Mouse (Mus musculus) megakaryocyte, embryonic 14.5 days (primary cell): ENCODE results near the gene Hcar2.

Source experiments
- FLI1 ChIP-seq: IDR thresholded peaks from 2 replicates; pipeline ENCODE4 v1.6.1; 2012; ENCODE audit warnings: low read length, inconsistent platforms, mixed read lengths
- GATA1 ChIP-seq: IDR thresholded peaks from 3 replicates; pipeline ENCODE4 v1.6.1; 2012; ENCODE audit warnings: mixed read lengths, low read length, inconsistent platforms, borderline replicate concordance

GRCm38 (mm10) chr5:123834836-123835235, 30.5 kb downstream of the Hcar2 start:
- no peak for TF ChIP-seq GATA1
- TF ChIP-seq FLI1, result no peak
